ENCODE assay signal across 10 mouse cellular contexts in genomic region chr16:96945468-96946302, GRCm38 (mm10).
DNase-seq lines count a peak whose midpoint lies in the region; ATAC-seq and TF ChIP-seq lines count a peak whose summit lies in the region.
"Had no signal": no experiment of that assay in that cellular context is flagged by ENCODE, and none has a peak within 500 bp of the region (broad histone marks: within the 10 kb centered on the region; RNA-seq: fewer than 3 reads in every experiment).

No protein-coding gene starts in this region.

- no peak for TF ChIP-seq POLR2A in kidney, adult 2 months (IDR thresholded peaks at IDR 0.05; ENCODE audit: low read depth, low read length)

- peak; percentile 12 for DNase-seq in cerebellum, adult 11-12 months
- no peak for DNase-seq in cerebellum, adult 11 months
- DNase-seq in cerebellum, adult 9-11 months: peak; percentile 32
- peak; percentile 50 for DNase-seq in forebrain, postnatal 0 days
- DNase-seq in kidney, adult 2 months: no peak
- no peak for DNase-seq in kidney, postnatal 14 days
- no peak for DNase-seq in heart, postnatal 10 days

- no peaks in the 10 kb centered on the region for H3K36me3 ChIP-seq in forebrain, postnatal 0 days (ENCODE audit: insufficient read depth)
- H3K36me3 ChIP-seq in midbrain, embryonic 15.5 days (replicated peaks): no peaks in the 10 kb centered on the region
- no peaks in the 10 kb centered on the region for H3K36me3 ChIP-seq in kidney, adult 2 months (ENCODE audit: control insufficient read depth, insufficient read depth, low read length)
- H3K36me3 ChIP-seq: heart, embryonic 13.5 days; lung, embryonic 15.5 days had no signal

- peak; percentile 87 for ATAC-seq in forebrain, postnatal 0 days
- peak; percentile 85 for ATAC-seq in midbrain, embryonic 15.5 days (replicated peaks)

- WGBS in forebrain, postnatal 0 days: 36% methylated on average over 11 of the region's 11 CpGs
- WGBS in midbrain, embryonic 15.5 days: 24% methylated on average over 11 of the region's 11 CpGs
- WGBS in kidney, adult 2 months: 56% methylated on average over 11 of the region's 11 CpGs

- H3K9me3 ChIP-seq in forebrain, postnatal 0 days (ENCODE audit: low read length): no peaks in the 10 kb centered on the region
- no peaks in the 10 kb centered on the region for H3K9me3 ChIP-seq in midbrain, embryonic 15.5 days
- H3K9me3 ChIP-seq: heart, embryonic 13.5 days; lung, embryonic 15.5 days had no signal

- H3K4me2 ChIP-seq in forebrain, postnatal 0 days (ENCODE audit: low read depth): no peak overlapping the region
- peak overlapping the region; percentile 20 for H3K4me2 ChIP-seq in midbrain, embryonic 15.5 days
- H3K4me2 ChIP-seq: heart, embryonic 13.5 days; lung, embryonic 15.5 days had no signal

- H3K27me3 ChIP-seq in forebrain, postnatal 0 days (ENCODE audit: insufficient read depth, low read length): no peaks in the 10 kb centered on the region
- H3K27me3 ChIP-seq in midbrain, embryonic 15.5 days (replicated peaks): no peaks in the 10 kb centered on the region
- no peaks in the 10 kb centered on the region for H3K27me3 ChIP-seq in kidney, adult 2 months (replicated peaks; ENCODE audit: control insufficient read depth, insufficient read depth, low read length)
- H3K27me3 ChIP-seq: heart, embryonic 13.5 days; lung, embryonic 15.5 days had no signal

- no peak for TF ChIP-seq CTCF in forebrain, postnatal 0 days (IDR thresholded peaks at IDR 0.05; ENCODE audit: low read depth)
- TF ChIP-seq CTCF in kidney, adult 2 months (conservative IDR thresholded peaks at IDR 0.05; ENCODE audit: insufficient read depth, insufficient read length, low read depth, low read length): no peak

- H3K9ac ChIP-seq in forebrain, postnatal 0 days: no peak overlapping the region
- H3K9ac ChIP-seq in midbrain, embryonic 15.5 days: no peak overlapping the region
- H3K9ac ChIP-seq: heart, embryonic 13.5 days; lung, embryonic 15.5 days had no signal

- no peak overlapping the region for H3K4me3 ChIP-seq in forebrain, postnatal 0 days (ENCODE audit: low read depth, low read length)
- no peak overlapping the region for H3K4me3 ChIP-seq in midbrain, embryonic 15.5 days
- no peak overlapping the region for H3K4me3 ChIP-seq in kidney, adult 2 months (ENCODE audit: insufficient read depth, low read depth, low read length)
- H3K4me3 ChIP-seq: heart, embryonic 13.5 days; lung, embryonic 15.5 days had no signal

- H3K27ac ChIP-seq in forebrain, postnatal 0 days (ENCODE audit: low read depth, low read length): peak overlapping the region; percentile 57; the same call in 1 of the 2 replicates
- H3K27ac ChIP-seq in midbrain, embryonic 15.5 days: peak overlapping the region; percentile 79
- no peak overlapping the region for H3K27ac ChIP-seq in kidney, adult 2 months (ENCODE audit: insufficient read depth, low read depth, low read length)
- H3K27ac ChIP-seq: heart, embryonic 13.5 days; lung, embryonic 15.5 days had no signal

- intact Hi-C loops in heart, postnatal 10 days (cut with DNase I): no loop called here

- H3K4me1 ChIP-seq in forebrain, postnatal 0 days (ENCODE audit: insufficient read depth): peaks cover 8% of the 10 kb centered on the region
- peaks cover 22% of the 10 kb centered on the region for H3K4me1 ChIP-seq in midbrain, embryonic 15.5 days
- no peaks in the 10 kb centered on the region for H3K4me1 ChIP-seq in kidney, adult 2 months (ENCODE audit: control insufficient read depth, insufficient read depth, low read length)
- H3K4me1 ChIP-seq: heart, embryonic 13.5 days; lung, embryonic 15.5 days had no signal

Comparison
In these comparisons a context has a peak if more than half of its experiments do, and no peak if none do; other contexts are left out.
1. DNase-seq: peak in cerebellum, adult 11-12 months (single experiment), cerebellum, adult 9-11 months (single experiment) and forebrain, postnatal 0 days (single experiment); none in cerebellum, adult 11 months (single experiment), kidney, adult 2 months (single experiment), kidney, postnatal 14 days (single experiment) and heart, postnatal 10 days (0 of 2).